Mouse (Mus musculus) T-helper 2 cell (primary cell): Measurements from ENCODE around the gene Dedd.
"Not testable (repeated sequence)": the region's sequence is repeated elsewhere in the genome, so short reads cannot be mapped to it uniquely, and the experiment has no call there.

ENCODE experiments used
- in situ Hi-C: fragments of 300-600 bp; cut with MboI, MseI; formaldehyde crosslinking; loops from one replicate; pipeline ENCODE4 v1.15.1; 2025; ENCODE audit warnings: high pct_unique_total_duplicates

The Dedd gene

DNA sequence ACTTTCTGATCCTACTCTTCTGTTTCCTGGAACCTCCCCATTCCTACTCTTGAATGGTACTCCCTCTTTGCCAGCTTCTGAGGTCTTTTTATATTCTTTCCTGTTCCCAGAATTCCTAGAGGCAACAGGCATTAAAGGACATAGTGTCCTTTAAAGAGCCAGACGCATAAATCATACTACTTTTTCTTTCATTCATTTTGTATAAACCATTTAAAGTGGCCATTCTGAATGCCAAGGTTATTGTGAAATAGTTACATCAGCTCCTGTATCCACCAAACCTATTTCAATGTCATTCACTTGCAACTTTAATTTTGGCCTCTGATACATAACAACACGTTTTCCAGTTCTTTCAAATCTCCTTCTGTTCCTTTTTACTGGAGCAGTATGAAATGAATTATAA is 19.6 kb upstream of the Dedd start:
- in situ Hi-C loops: no loop called here

DNA sequence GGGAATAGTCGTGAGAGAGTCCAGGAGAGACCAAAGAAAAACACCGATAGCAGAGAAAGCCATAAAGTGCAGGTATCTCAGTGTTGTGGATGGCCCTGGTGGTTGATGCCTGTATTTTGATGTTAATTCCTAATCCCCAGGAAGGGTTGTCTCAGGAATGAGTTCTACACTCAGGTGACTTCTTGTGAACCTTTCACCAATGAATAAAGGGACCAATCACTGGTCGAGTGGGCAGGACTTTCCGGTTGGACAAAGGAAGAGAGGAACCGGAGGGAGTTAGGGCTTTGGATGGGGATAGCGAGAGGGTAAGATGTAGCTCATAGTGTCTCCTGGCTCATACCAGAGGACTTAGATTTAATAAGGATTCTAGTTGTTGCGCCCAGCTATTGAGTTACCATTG is 9.2 kb upstream of the Dedd start:
- in situ Hi-C loops: no loop called here

DNA sequence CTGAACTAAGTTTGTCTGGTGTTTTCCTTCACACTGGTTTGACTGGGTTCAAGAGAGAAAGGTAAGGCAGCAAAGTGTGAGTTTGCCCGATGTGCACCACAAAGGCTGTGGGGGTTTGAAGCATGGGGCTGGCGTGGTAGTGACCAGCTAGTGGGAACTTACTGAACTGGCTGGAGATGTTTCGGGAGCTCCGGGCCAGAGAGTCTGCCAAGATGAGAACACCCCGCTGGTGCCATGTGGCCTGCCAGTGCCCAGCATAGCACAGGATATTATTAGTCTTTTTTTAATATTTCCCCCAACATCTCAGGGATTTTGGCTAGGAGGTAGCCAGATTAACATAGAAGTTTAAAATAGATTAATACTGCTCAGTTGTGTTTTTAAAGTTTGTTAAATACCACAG is 8.8 kb upstream of the Dedd start:
- in situ Hi-C loops: no loop called here

DNA sequence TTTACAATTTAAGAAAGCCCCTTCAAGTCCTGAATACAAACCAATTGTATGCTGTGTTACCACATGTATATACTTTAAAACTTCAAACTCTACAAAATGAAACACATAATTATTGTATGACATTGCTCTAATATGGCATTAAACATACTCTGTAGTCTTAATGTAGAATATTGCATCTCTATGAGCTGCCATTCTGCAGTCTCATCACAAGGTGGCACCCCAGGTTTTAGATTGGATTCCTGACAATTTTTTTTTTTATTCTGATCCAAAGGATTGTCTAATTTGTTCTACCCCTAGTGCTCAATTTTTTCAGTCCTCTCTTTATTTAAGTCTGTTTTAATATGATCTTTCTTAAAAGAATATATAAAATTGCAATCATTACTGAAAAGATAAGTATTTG is 7.5 kb upstream of the Dedd start:
- in situ Hi-C loops: no loop called here

DNA sequence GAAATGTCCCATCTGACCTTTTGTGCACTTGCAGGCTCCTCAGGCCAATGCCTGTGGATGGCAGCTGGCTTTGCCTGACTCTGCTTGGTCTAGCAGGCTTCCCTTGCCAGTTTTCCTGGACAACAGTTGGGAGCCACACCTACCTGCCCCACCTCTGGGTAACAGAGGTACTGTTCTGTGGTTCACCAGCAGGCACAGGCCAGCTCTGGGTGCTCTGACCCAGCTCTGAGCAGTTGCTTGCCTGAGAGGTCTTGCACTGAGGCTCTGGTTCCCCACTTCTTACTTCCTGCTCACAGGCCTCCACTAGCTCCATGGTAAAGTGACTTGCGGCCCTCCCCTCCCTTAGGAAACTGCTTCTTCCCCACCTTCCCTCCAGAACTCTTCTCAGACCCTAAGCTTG is 6.9 kb upstream of the Dedd start:
- in situ Hi-C loops: no loop called here

DNA sequence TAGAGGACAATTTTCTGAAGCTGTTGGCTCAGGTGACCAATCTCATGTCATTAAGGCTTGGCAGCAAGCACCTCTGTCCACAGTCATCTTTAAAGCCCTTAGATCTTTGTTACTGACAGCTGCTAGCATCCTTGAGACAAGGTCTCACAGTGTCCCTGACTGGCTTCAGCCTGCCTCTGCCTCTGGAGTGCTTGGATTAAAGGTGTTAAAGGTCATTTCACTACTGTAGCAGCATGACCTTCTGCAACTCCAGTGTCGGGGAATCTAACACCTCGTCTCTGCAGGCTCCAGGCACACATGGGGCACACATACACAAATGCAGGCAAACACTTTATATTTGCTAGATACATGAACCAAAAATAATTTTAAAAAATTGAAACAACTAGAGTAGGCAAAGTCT is 3.4 kb upstream of the Dedd start:
- in situ Hi-C loops: no loop called here

DNA sequence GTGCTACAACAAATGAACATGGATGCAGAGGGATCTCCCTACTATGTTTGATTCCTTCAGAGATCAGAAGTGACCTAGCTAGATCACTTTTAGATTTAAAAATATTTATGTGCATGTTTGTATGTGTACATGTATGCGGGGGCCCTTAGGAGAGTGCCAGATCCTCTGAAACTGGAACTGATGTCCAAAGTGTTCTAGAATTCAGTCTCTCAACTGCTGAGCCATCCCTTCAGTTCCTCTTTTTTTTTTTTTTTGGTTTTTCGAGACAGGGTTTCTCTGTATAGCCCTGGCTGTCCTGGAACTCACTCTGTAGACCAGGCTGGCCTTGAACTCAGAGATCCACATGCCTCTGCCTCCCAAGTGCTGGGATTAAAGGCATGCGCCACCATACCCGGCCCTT is 2.4 kb upstream of the Dedd start:
- in situ Hi-C loops: not testable (repeated sequence)

DNA sequence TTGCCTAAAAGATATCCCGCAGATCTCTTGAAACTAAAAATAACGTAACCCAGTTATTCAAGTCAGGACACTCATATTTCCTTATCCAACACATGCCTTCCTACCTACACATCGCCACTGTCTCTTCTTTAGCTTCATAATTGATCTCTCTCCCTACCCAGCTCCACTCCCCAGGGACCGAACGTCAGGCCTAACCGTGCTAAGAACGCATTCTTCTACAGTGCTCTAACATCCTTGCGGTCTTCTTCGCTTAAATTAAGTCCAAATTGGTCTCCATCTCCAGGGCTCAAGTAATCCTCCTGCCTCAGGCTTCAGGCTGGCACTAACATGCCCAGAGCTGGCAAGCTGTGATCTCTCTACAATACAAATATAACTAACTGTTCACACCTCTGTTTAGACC is 701 bp upstream of the Dedd start:
- in situ Hi-C loops: no loop called here

DNA sequence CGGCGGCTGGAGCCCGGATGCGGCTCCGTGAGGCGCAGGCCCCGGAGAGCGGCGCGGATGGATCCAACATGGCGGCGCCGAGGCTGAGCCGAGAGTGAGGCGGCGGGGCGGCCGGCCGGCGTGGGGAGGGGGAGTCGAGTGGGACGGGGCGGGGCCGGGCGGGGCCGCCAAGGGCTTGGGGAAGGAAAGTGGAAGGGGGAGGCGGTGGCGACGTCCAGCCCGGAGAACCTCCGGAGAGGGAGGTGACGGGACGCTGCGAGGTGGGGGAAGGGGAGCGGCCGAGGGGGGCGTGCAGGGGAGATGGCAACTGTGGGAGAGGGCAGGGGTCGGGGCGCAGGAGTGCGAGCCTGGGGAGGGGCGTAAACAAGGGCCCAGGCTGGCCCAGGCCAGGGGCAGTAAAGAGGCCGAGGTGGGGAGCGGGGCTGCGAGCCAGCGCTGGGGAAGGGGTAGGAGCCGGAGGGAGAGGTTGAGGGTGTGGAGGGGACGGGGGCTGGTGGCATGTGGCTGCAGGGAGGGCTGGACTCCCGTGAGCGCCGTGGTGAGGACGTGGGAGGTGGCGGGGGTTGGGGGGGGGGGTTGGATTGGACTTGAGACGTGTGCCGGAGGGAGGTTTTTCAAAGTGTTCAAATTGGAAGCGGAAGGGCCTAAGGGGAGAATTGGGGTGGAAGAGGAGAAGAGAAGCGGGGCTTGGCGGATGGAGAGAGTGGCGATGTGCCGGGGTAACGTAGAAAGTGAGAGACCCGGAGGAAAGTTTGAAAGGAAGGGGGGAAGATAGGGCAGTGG is 679 bp downstream of the Dedd start:
- in situ Hi-C loops: no loop called here

DNA sequence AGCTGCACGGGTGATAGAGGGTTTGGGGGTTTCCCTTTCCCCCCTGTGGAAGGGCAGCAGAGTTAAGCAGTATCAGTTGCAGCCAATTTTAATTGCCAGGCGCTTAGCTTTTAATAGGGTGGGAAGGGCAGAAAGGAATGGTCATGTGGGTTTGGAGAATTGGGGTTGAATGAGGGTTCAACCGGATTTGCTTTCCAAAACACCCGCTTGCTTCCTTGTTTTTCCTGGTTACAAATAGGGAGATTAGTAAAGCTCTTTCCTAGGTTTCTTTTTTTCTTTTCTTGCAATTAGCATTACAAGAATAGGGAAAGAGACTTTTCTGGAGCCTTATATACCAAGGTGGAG is 1.2 kb downstream of the Dedd start:
- in situ Hi-C loops: no loop called here

DNA sequence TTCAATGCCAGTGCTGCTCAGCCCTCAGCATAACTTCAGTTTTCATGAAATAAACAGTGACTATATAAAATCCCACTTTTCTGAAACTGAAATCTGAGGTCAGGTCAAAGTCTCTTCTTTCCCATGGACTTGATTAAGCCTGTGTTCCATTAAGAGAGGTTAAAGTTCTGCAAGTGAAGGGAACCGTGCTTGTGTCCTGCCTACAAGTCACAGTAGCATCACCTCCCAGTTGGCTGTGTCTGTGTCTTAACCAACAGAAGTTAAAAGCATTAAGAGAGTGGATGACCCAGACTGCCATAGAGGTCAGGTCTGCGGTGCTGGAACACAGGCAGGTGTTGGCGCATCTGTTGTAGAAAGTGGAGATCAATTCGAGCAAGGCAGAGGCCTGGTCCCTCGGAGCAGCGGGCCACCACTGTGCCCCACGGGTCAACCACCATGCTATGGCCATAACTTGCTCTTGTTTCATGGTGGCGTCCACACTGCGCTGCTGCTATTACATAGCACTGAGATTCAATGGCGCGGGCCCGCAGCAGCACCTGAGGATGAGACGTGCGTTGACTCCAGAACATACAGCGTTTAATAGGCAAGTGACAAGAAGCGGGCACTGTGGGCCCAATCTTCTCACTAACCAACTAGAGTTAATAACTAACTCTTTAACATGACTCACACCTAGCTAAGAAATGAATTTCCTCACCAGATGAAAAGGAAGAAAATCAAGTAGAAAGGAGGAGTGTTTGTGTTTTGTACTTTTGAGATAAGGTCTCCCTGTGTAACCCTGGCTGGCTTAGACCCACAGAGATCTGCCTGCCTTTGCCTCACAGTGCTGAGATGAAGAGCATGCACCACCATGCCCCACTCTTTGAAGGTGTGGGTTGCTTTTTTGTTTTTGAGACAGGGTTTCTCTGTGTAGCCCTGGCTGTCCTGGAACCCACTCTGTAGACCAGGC is 13.6 kb downstream of the Dedd start:
- in situ Hi-C loops: no loop called here

DNA sequence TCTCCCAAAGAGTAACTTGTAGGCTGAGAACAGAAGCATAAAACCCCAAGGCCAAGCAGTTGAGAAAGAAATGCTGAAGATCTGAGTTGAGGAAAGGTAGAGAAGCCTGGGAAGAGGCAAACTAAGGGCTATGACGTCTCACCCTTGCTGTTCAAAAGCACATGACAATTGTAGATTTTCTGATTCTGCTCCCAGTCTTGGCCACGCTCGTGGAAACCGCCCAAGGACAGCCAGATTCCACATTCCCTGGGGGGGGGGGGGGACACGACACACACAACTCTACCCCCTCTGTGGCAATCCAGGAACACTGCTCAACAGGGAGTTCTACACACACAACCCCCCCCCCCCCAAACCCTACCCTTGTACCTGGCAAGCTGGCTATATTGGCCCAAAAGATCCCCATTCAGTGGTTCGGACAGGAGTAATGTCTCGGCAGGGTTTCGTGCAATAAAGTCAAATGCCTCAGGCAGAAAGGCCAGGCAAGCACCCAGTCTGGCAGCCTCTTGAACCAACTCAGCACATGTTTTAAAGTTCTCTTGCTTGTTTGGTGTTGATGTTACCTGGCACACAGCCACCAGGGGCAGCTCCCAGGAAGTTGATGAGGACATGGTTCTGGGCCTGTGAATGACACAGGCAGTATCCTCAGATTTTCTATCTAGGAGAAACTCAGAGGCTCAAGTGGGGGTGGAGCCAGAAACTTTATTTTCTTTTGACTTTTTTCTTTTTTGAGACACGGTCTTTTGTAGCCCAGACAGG is 15.2 kb downstream of the Dedd start:
- in situ Hi-C loops: no loop called here

DNA sequence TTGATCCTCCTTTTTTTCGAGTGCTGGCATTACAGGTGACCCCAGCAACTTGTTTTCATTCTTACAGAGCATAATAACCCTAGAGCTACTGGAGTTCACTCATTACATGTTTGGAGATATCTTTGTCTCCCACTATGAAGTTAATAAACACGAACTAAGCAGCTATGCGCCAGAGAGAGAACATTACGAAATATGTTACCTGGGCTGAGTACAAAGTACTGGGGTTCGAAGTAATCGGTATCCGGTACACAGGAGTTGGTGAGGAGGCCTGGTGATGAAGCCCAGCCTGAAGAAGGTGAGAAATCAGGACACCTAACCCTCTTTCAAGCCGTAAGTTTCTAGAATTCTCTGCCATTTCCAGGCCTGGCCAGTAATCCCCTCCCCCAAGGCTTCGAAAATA is 15.8 kb downstream of the Dedd start:
- in situ Hi-C loops: loop anchor here (5.0 kb wide), 1 partner anchor 62 kb away; the partner anchor contains the start of gene Ppox

DNA sequence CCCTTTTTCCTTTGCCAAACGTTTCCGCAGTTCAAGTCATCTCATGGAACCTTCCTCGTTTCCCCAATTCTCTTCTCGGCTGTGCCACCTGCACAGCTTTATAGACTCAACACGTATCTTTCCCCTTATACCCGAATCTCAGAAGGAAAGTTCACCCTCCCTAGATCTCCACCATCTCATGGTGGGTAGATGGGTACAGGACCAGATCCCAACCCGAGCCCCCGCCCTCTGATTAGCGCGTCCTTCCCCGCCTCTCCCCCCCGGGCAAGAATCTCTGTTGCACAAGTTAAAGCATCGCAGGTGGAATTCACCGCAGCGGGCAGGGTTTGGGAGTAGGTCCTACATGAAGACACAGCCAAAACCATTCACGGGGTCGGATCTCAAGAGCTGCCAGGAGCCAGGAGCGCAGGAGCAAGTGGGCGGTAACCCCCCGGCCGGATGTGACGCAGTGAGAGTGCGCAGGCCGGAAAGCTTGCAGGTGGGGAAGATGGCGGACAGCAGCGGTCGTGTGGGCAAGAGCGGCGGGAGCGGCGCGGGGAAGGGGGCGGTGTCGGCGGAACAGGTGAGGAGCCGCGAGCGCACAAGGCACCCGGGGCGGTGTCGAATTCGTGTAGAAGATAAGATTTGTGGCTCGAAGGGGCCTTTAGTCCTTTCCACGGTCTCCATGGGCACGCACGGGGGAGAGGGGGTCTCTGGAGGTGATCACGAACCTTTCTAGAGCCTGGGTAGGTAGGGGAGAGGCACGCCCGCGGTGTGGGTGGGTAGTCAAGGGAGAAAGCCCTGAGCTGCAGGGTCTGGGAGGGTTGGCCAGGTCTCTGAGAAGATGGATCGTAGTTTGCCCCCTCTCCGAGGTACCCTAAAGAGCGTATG is 16.5 kb downstream of the Dedd start, which contains the start of the genes Nit1 and Pfdn2:
Gene Nit1 (minus strand): TSS at position 422 of the 870 bp plus-strand sequence.
Gene Pfdn2 (plus strand): TSS at position 446 of the 870 bp plus-strand sequence.
- in situ Hi-C loops: loop anchor here (5.0 kb wide), 1 partner anchor 63 kb away; the partner anchor contains the start of gene Ppox

DNA sequence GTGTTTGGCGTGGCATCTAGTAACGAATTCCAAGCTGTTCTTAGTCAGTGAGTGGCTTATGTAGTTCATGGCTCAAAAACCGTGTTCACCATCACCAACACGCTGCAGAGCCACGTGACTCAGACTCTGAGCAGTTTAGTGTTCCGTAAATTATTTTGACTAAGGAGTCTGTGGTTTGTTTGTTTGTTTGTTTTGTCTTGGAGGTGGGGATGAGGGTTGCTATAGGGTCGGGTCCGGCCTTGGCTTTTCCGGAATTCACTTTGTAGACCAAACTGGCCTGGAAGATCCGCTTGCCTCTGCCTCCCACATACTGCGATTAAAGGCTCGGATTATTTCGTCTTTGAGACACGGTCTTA is 17.1 kb downstream of the Dedd start:
- in situ Hi-C loops: loop anchor here (5.0 kb wide), 1 partner anchor 64 kb away; the partner anchor contains the start of gene Ppox

DNA sequence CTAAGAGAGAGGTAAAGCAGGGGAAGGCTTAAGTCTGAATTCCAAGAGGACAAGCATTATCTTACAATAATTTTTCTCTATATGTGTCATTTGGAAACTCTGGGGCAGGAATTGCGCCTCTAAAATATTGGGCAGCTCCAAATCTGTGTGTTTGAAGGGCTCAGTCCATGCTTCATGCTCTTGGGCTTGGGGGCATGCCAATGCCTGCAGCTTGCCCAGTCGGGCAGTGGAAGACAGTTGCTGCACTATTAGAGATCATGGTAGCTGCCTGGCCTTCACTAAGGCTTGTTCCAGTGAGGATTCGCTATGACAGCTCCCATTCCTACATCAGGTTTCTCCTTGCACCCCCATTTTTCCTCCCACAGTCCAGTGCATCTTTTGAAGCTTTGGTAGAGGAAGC is 19.7 kb downstream of the Dedd start:
- in situ Hi-C loops: loop anchor here (5.0 kb wide), 1 partner anchor 66 kb away; the partner anchor contains the start of gene Ppox

DNA sequence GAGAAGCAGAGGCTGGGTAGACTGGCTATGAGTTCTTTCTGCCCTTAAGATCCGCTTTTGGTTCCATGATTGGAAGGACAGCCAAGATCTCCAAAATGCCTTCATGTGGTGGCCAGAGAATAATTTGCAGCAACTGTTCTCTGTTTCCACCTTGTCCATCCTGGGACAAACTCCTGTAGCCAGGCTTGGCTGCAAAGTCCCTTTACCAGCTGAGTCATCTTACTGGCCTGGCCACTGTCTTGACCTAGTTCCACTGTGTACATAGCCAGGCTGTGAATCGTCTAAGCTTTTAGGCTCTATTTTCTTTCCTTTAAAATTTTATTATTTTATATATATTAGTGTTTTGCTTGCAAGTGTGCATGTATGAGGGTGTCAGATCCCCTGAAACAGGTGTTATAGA is 20.3 kb downstream of the Dedd start:
- in situ Hi-C loops: loop anchor here (5.0 kb wide), 1 partner anchor 67 kb away; the partner anchor contains the start of gene Ppox

DNA sequence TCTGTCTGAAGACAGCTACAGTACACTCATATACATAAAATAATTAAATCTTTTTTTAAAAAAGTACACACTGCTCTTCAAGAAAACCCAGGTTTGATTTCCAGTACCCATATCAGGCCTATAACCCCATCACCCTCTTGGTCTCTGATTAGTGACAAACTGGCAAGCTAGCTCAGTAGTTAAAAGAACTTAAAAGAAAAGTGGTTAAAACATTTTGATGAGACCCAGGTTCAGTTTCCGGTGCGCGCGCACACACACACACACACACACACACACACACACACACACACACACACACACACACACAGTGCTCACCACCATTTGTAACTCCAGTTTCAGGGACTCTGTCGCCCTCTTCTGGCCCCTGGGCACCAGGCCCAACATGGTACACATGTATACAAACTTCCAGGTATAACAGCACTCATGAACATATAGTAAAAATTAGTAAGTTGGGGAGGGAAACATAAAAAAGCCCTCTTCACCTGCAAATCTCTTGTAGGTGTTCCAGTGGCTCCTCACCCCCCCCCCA is 26.9 kb downstream of the Dedd start:
- in situ Hi-C loops: no loop called here

DNA sequence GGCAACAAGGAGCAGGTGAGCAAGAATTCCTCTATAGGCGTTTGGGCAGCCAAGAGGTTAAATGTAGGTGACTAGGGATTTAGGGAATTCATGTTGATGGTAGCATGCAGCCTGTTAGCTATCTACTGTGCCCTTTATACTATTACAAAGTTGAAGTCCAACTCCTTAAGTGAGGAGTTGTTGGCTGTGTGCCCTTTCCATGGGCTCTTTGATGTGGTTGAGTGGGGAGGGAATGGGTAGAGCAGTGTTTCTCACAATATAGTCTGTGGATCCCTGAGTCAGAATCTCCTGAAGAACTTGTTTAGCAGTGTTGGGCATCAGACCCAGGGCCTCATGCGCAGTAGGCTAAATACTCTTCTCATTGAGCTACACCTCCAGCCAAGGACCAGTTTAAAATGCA is 27.9 kb downstream of the Dedd start:
- in situ Hi-C loops: no loop called here

DNA sequence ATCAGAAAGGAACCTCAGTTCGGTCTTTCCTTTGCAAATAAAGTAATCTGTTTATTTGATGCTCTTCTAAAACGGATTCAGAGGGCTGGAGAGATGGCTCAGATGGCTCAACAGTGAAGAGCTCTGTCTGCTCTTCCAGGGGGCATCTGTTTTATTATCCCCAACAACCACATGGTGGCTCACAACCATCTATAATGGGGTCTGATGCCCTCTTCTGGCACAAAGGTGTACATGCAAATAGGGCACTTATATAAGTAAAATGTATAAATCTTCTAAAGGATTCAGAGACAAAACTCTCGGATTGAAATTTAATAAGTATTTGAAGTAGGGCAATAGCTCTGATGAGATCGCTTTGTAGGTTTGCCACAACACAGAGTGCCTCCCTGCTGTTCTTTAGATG is 29.5 kb downstream of the Dedd start:
- in situ Hi-C loops: no loop called here
